Mouse (Mus musculus) lung, adult 2 months (tissue): ENCODE results near the gene Rab11fip3.

Experiments used
- CTCF ChIP-seq: fragments of 200-500 bp; IDR thresholded peaks from 2 replicates; pipeline ENCODE4 v1.5.1; 2011; ENCODE audit warnings: mild to moderate bottlenecking, low read length, control low read depth; ENCODE audit not compliant: insufficient read depth
- POLR2A ChIP-seq: fragments of 200-500 bp; IDR thresholded peaks from 2 replicates; pipeline ENCODE4 v1.6.1; 2011; ENCODE audit warnings: low read depth, mild to moderate bottlenecking, control low read depth, low read length, borderline replicate concordance; ENCODE audit errors: extremely low read depth

DNA sequence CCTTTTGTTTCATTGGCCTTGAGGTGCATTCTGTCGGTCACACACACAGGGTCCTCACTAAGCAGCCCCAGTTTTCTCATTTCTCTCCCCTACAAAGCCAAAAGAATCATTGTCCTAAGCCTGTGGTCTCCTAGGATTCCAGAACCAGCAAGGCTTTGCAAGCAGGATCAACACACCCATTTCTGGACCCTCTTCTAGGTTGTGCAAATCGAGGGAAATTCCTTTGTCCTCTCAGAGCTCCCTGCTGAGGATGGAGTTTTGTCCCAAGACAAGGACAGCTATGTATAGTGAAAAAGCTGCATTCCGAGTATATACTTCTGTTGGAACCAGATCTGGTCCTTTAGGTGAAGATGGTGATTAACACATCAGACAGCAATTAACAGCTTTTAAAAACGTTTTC, 40.8 kb upstream of the Rab11fip3 start:
- no peak for TF ChIP-seq POLR2A
- no peak for TF ChIP-seq CTCF
